Mouse (Mus musculus) CD4-positive naive resting alpha-beta T cell, adult 57 days (primary cell): ENCODE data around the gene Npsr1. TPM values are rescaled to one million over a fixed set of nuclear protein-coding genes. Genes with fewer than 3 reads are reported as not detected.

ENCODE experiments used
- total RNA-seq: library from RNA; stranded (reverse); gene quantifications from one replicate; pipeline ENCODE4 v1.2.4, GENCODE M21; 2023

Gene Npsr1
- not detected for total RNA-seq

GRCm38 (mm10) chr9:24097696-24098095 lies at the start of gene Npsr1:
Gene Npsr1 (plus strand): TSS chr9:24097996.

